Mouse (Mus musculus) limb, embryonic 12.5 days (tissue): Measurements from ENCODE around the gene Reep6. TPM values are rescaled to one million over a fixed set of nuclear protein-coding genes. Genes with fewer than 3 reads are reported as not detected.
A peak's percentile ranks its signal among the peaks of the same experiment; 100 is the strongest.

Source experiments
- ATAC-seq: fragments of 200-750 bp; cut with Nextera tagmentation; 2 replicates; pipeline ENCODE4 v1.8.0; 2017; ENCODE audit warnings: low read depth, moderate TSS enrichment; ENCODE audit not compliant: insufficient number of reproducible peaks, insufficient read depth, low FRiP score, low TSS enrichment
- H3K27ac ChIP-seq: fragments of 300-500 bp; sonication (generic); 2 replicates; pipeline ENCODE4 v1.5.1; 2016; ENCODE audit warnings: mild to moderate bottlenecking, moderate library complexity
- H3K27me3 ChIP-seq: fragments of 300-500 bp; sonication (generic); 2 replicates; pipeline ENCODE4 v1.6.1; 2016; ENCODE audit warnings: mild to moderate bottlenecking, moderate library complexity
- H3K36me3 ChIP-seq: fragments of 300-500 bp; sonication (generic); 2 replicates; pipeline ENCODE4 v1.6.1; 2016; ENCODE audit warnings: mild to moderate bottlenecking, moderate library complexity
- H3K4me1 ChIP-seq: fragments of 300-500 bp; sonication (generic); replicated peaks from 2 replicates; pipeline ENCODE4 v1.6.1; 2016
- H3K4me2 ChIP-seq: fragments of 300-500 bp; sonication (generic); 2 replicates; pipeline ENCODE4 v1.6.1; 2016; ENCODE audit warnings: mild to moderate bottlenecking, moderate library complexity
- H3K4me3 ChIP-seq: fragments of 300-500 bp; sonication (generic); replicated peaks from 2 replicates; pipeline ENCODE4 v1.5.1; 2016; ENCODE audit warnings: mild to moderate bottlenecking
- H3K9ac ChIP-seq: fragments of 300-500 bp; sonication (generic); replicated peaks from 2 replicates; pipeline ENCODE4 v1.6.1; 2016; ENCODE audit warnings: mild to moderate bottlenecking, moderate library complexity
- H3K9me3 ChIP-seq: fragments of 300-500 bp; sonication (generic); 2 replicates; pipeline ENCODE4 v1.6.1; 2016; ENCODE audit warnings: mild to moderate bottlenecking, moderate library complexity
- WGBS: fragments of 180-500 bp; shearing (Covaris S2); methylation state at CpG from one replicate; pipeline ENCODE4 v1.1.7; 2016; 5-methylcytosine and 5-hydroxymethylcytosine counted together
- polyA plus RNA-seq: library from polyadenylated mRNA; unstranded; fragments of >200 nt; fragmentation: Nextera tagmentation; extraction: Ambion mirVana; gene quantifications from 2 replicates; pipeline ENCODE4 v1.2.1, GENCODE M21; 2016

Gene Reep6
- polyA plus RNA-seq, 1 experiment from 2014 or later, result 4.1 TPM

- WGBS, result 40% methylated on average over 5 of the region's 5 CpGs
- H3K4me3 ChIP-seq, result no peak overlapping the region
These were observed 27.7 kb upstream of the Reep6 start for GRCm38 (mm10) chr10:80302082-80302355.

DNA sequence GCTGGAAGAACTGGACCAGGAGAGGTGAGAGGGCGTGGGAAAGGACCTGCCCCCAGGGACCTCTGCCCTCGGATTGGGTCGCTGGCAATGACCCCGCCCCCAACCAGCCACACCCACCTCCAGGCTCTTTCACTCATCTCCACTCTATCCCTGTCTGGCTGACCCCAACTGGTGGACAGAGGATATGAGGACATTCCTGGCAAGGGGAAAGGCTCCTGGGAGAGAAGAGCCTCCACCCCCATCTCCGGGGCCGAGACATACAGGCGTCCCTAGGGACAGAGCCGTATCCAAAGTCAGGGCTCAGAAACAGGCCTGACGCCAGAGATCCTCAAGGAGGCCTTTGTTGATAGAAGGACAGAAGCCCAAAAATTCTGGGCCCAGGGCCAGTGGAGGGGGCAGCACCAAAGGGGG lies 27.3 kb upstream of the Reep6 start:
- WGBS, result 16% methylated on average over 9 of the region's 9 CpGs
- no peak for ATAC-seq
- H3K9ac ChIP-seq, result no peak overlapping the region

More at GRCm38 (mm10) chr10:80302082-80302355, 27.7 kb upstream of the Reep6 start:
- Histone ChIP-seq H3K27ac (no peak overlapping the region), H3K9me3 (no peaks in the 10 kb centered on the region), H3K36me3 (peaks cover 10% of the 10 kb centered on the region; the same call in 1 of the 2 replicates), H3K27me3 (peaks cover 99% of the 10 kb centered on the region), H3K4me2 (no peak overlapping the region), H3K9ac (no peak overlapping the region), H3K4me1 (peaks cover 17% of the 10 kb centered on the region; the same call in 1 of the 2 replicates)
- ATAC-seq, result no peak

DNA sequence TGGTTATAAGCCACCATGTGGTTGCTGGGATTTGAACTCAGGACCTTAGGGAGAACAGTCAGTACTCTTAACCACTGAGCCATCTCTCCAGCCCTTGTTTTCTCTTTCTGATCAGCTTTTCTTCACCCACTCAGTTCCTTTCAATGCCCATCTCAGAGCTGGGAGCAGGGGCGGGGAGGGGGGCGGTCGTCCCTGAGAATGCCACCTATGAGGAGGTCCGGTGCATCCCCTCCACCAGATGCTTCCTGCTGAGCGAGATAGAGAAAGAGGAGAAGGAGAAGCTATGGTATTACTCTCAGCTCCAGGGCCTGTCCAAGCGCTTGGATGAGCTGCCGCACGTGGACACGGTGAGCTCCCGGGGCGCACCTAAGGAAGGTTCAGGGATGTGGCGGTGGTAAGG lies 25.3 kb upstream of the Reep6 start:
- H3K4me2 ChIP-seq, result no peak overlapping the region
- peaks cover 99% of the 10 kb centered on the region for H3K27me3 ChIP-seq
- no peaks in the 10 kb centered on the region for H3K9me3 ChIP-seq
- no peak overlapping the region for H3K9ac ChIP-seq
- peaks cover 28% of the 10 kb centered on the region; the same call in 1 of the 2 replicates for H3K36me3 ChIP-seq
- 20% methylated on average over 12 of the region's 12 CpGs for WGBS
- no peak overlapping the region for H3K27ac ChIP-seq
- H3K4me3 ChIP-seq, result no peak overlapping the region
- ATAC-seq, result no peak
- H3K4me1 ChIP-seq, result peaks cover 7% of the 10 kb centered on the region; the same call in 1 of the 2 replicates

More for the DNA sequence above, 27.3 kb upstream of the Reep6 start:
- Histone ChIP-seq H3K4me3 (no peak overlapping the region), H3K4me1 (peaks cover 17% of the 10 kb centered on the region; the same call in 1 of the 2 replicates), H3K27ac (no peak overlapping the region), H3K4me2 (no peak overlapping the region), H3K9me3 (no peaks in the 10 kb centered on the region), H3K27me3 (peaks cover 99% of the 10 kb centered on the region), H3K36me3 (peaks cover 12% of the 10 kb centered on the region; the same call in 1 of the 2 replicates)

DNA sequence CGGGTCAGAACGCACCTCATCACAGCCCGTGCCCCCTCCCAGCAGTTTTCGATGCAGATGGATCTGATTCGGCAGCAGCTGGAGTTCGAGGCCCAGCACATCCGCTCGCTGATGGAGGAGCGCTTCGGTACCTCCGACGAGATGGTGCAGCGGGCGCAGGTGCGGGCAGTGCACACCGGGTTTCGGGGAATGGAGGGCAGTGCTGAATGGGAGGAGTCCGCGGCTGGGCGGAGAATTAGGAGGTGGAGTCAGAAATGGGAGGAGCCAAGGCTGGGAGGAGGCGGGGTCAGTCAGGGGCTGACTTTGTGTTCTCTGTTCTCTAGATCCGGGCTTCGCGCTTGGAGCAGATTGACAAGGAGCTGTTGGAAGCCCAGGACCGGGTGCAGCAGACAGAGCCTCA lies 24.9 kb upstream of the Reep6 start:
- 0 out of 2 replicates have a peak, but pooled peaks cover 3% of the 10 kb centered on the region for H3K4me1 ChIP-seq
- H3K36me3 ChIP-seq, result peaks cover 28% of the 10 kb centered on the region; the same call in 1 of the 2 replicates
- H3K4me2 ChIP-seq, result no peak overlapping the region
- ATAC-seq, result no peak
- no peak overlapping the region for H3K4me3 ChIP-seq
- WGBS, result 7% methylated on average over 25 of the region's 25 CpGs
- H3K9ac ChIP-seq, result no peak overlapping the region
- peaks cover 99% of the 10 kb centered on the region for H3K27me3 ChIP-seq
- H3K27ac ChIP-seq, result no peak overlapping the region
- H3K9me3 ChIP-seq, result no peaks in the 10 kb centered on the region

DNA sequence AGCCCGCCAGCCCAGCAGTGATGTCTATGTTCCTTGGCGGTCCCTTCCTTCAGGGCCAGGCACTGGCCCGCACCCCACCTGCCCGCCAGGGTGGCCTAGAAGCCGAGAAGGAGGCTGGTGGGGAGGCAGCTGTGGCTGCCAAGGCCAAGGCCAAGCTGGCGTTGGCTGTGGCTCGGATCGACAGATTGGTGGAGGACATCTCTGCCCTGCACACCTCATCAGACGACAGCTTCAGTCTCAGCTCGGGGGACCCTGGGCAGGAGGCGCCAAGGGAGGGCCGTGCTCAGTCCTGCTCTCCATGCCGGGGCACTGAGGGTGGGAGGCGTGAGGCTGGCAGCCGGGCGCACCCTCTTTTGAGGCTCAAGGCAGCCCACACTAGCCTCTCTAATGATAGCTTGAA lies 18.2 kb upstream of the Reep6 start:
- Histone ChIP-seq H3K4me1 (peaks cover 6% of the 10 kb centered on the region), H3K27ac (no peak overlapping the region), H3K36me3 (peaks cover 22% of the 10 kb centered on the region; the same call in 1 of the 2 replicates), H3K9ac (no peak overlapping the region), H3K4me2 (no peak overlapping the region), H3K4me3 (no peak overlapping the region), H3K27me3 (peaks cover 100% of the 10 kb centered on the region), H3K9me3 (no peaks in the 10 kb centered on the region)
- WGBS, result 80% methylated on average over 16 of the region's 16 CpGs
- ATAC-seq, result no peak

GRCm38 (mm10) chr10:80312586-80313504 lies 16.9 kb upstream of the Reep6 start:
- Histone ChIP-seq H3K36me3 (peaks cover 19% of the 10 kb centered on the region), H3K27me3 (peaks cover 100% of the 10 kb centered on the region), H3K27ac (no peak overlapping the region), H3K4me3 (no peak overlapping the region), H3K4me1 (peaks cover 6% of the 10 kb centered on the region), H3K9ac (peak overlapping the region; percentile 51), H3K4me2 (no peak overlapping the region), H3K9me3 (no peaks in the 10 kb centered on the region)
- no peak for ATAC-seq
- WGBS, result 64% methylated on average over 54 of the region's 54 CpGs

DNA sequence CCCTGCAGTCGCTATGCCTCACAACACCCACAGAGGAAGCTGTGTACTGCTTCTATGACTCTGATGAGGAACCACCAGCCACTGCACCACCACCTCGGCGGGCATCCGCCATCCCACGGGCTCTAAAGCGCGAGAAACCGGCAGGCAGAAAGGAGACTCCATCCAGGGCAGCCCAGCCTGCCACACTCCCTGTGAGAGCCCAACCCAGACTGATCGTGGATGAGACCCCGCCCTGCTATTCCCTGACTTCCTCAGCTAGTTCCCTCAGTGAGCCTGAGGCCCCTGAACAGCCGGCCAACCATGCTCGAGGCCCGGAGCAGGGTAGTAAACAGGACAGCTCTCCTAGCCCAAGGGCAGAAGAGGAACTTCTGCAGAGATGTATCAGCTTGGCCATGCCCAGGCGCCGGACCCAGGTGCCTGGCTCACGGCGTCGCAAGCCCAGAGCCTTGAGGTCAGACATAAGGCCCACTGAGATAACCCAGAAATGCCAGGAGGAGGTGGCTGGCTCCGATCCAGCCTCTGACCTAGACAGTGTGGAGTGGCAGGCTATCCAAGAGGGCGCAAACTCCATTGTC lies 16.0 kb upstream of the Reep6 start:
- no peak overlapping the region for H3K9ac ChIP-seq
- 45% methylated on average over 20 of the region's 20 CpGs for WGBS
- no peaks in the 10 kb centered on the region for H3K9me3 ChIP-seq
- peaks cover 94% of the 10 kb centered on the region for H3K27me3 ChIP-seq
- no peak overlapping the region for H3K27ac ChIP-seq
- H3K36me3 ChIP-seq, result peaks cover 20% of the 10 kb centered on the region
- no peak overlapping the region for H3K4me2 ChIP-seq
- no peak for ATAC-seq
- H3K4me1 ChIP-seq, result peaks cover 8% of the 10 kb centered on the region
- no peak overlapping the region for H3K4me3 ChIP-seq

DNA sequence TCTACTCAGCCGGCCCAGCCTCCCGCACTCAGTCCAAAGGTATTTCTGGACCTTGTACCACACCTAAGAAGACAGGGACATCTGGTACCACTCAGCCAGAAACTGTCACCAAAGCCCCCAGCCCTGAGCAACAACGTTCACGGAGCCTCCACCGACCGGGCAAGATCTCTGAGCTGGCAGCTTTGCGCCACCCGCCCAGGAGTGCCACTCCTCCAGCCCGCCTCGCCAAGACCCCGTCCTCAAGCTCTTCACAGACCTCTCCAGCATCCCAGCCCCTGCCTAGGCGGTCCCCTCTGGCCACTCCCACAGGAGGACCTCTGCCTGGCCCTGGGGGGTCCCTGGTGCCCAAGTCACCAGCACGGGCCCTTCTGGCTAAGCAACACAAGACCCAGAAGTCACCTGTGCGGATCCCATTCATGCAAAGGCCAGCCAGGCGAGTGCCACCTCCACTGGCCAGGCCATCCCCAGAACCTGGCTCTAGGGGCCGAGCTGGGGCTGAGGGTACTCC lies 15.2 kb upstream of the Reep6 start:
- Histone ChIP-seq H3K4me3 (no peak overlapping the region), H3K4me2 (no peak overlapping the region), H3K27me3 (peaks cover 86% of the 10 kb centered on the region), H3K9me3 (no peaks in the 10 kb centered on the region), H3K4me1 (peaks cover 16% of the 10 kb centered on the region), H3K36me3 (peaks cover 20% of the 10 kb centered on the region), H3K9ac (peak overlapping the region; percentile 37; the same call in 1 of the 2 replicates), H3K27ac (no peak overlapping the region)
- no peak for ATAC-seq
- 47% methylated on average over 16 of the region's 16 CpGs for WGBS

- 46% methylated on average over 27 of the region's 27 CpGs for WGBS
- Histone ChIP-seq H3K4me3 (no peak overlapping the region), H3K9me3 (no peaks in the 10 kb centered on the region), H3K4me1 (peaks cover 20% of the 10 kb centered on the region), H3K9ac (peak overlapping the region; percentile 37; the same call in 1 of the 2 replicates), H3K4me2 (no peak overlapping the region), H3K27me3 (peaks cover 78% of the 10 kb centered on the region), H3K36me3 (peaks cover 20% of the 10 kb centered on the region), H3K27ac (no peak overlapping the region)
- no peak for ATAC-seq
These were observed 14.4 kb upstream of the Reep6 start for GRCm38 (mm10) chr10:80315315-80315714.

- H3K4me3 ChIP-seq, result no peak overlapping the region
- ATAC-seq, result no peak
- no peaks in the 10 kb centered on the region for H3K9me3 ChIP-seq
- WGBS, result 18% methylated on average over 11 of the region's 11 CpGs
- peaks cover 20% of the 10 kb centered on the region for H3K36me3 ChIP-seq
- H3K4me1 ChIP-seq, result peaks cover 20% of the 10 kb centered on the region
- no peak overlapping the region for H3K4me2 ChIP-seq
- H3K27me3 ChIP-seq, result peaks cover 68% of the 10 kb centered on the region
- H3K27ac ChIP-seq, result no peak overlapping the region
- H3K9ac ChIP-seq, result no peak overlapping the region
These were observed 13.4 kb upstream of the Reep6 start for GRCm38 (mm10) chr10:80316359-80316781.

GRCm38 (mm10) chr10:80317011-80317410 lies 12.7 kb upstream of the Reep6 start:
- Histone ChIP-seq H3K27me3 (peaks cover 61% of the 10 kb centered on the region), H3K4me3 (no peak overlapping the region), H3K36me3 (peaks cover 20% of the 10 kb centered on the region), H3K9me3 (no peaks in the 10 kb centered on the region), H3K9ac (no peak overlapping the region), H3K27ac (no peak overlapping the region), H3K4me2 (no peak overlapping the region), H3K4me1 (peaks cover 22% of the 10 kb centered on the region)
- no peak for ATAC-seq
- 58% methylated on average over 10 of the region's 10 CpGs for WGBS
